Mouse (Mus musculus): ENCODE measurements around the gene Gm136.

- TF ChIP-seq POLR2A (IDR thresholded peaks at IDR 0.05; ENCODE audit: low read depth, low read length): no peak
- no peak for TF ChIP-seq CTCF (IDR thresholded peaks at IDR 0.05; ENCODE audit: extremely low read depth, insufficient read depth, insufficient read length, insufficient replicate concordance)
Observed at GRCm38 (mm10) chr4:34801166-34802034, 45.3 kb upstream of the Gm136 start.

All from spleen, adult 2 months (tissue).